Mouse (Mus musculus): Measurements from ENCODE around the gene Gcn1l1. TPM values are rescaled to one million over a fixed set of nuclear protein-coding genes. Genes with fewer than 3 reads are reported as not detected.

The Gcn1l1 gene
- polyA plus RNA-seq, 1 experiment from 2014 or later = 35.1 TPM

GRCm38 (mm10) chr5:115662658-115663057, 97.6 kb downstream of the Gcn1l1 start:
- Histone ChIP-seq H3K4me3 (replicated peaks; ENCODE audit: low read length) (no peak overlapping the region), H3K4me1 (ENCODE audit: control insufficient read depth, insufficient read depth, low read length) (no peaks in the 10 kb centered on the region; the same call in 1 of the 2 replicates), H3K4me2 (ENCODE audit: low read depth, low read length) (no peak overlapping the region), H3K9me3 (replicated peaks; ENCODE audit: control insufficient read depth, low read length) (peaks cover 3% of the 10 kb centered on the region; the same call in 1 of the 2 replicates), H3K27me3 (ENCODE audit: control insufficient read depth, insufficient read depth, low read length) (no peaks in the 10 kb centered on the region), H3K36me3 (ENCODE audit: control insufficient read depth, insufficient read depth, low read length) (no peaks in the 10 kb centered on the region), H3K27ac (ENCODE audit: low read length) (no peak overlapping the region), H3K9ac (ENCODE audit: low read length) (no peak overlapping the region)
- no peak for ATAC-seq (ENCODE audit: insufficient read depth, low FRiP score)
- WGBS = 80% methylated on average over 22 of the region's 22 CpGs

DNA sequence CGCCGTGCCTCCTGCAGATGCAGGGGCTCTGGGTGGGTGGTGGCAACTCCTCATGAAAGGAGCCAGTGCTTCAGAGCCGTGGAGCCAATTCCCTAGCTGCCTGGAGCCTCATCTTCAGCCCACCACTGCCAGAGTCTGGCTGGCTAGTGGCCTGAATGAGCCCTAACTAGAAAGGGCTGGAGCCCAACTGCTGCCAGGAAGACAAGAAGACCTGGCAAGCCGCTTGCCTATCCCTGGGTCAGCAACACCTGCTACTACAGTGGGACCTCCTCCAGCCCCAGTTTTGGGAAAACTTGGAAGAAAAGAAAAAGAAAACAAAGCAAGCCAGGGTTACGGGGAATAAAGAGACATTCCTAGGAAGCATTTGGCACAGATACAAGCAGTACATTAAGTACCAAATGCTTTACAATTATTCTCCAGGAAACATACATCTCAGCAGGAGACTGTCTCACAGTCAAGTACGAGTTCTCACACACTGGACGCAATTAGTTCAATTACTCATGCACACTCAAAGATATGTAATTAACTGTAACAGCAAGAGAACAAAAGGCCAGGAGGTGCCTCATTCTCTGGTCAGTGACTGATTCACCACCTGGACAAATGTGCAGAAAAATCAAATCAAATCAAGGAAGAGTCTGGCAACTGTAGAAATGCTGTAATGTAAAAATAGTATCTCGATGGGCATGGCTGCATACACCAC, 101.5 kb downstream of the Gcn1l1 start:
- H3K9me3 ChIP-seq (replicated peaks; ENCODE audit: control insufficient read depth, low read length) = peaks cover 3% of the 10 kb centered on the region; the same call in 1 of the 2 replicates
- no peak for ATAC-seq (ENCODE audit: insufficient read depth, low FRiP score)
- no peak overlapping the region for H3K9ac ChIP-seq (ENCODE audit: low read length)
- H3K4me2 ChIP-seq (ENCODE audit: low read depth, low read length) = no peak overlapping the region
- WGBS = 61% methylated on average over 8 of the region's 8 CpGs
- no peak overlapping the region for H3K4me3 ChIP-seq (replicated peaks; ENCODE audit: low read length)
- H3K27me3 ChIP-seq (ENCODE audit: control insufficient read depth, insufficient read depth, low read length) = no peaks in the 10 kb centered on the region
- no peak overlapping the region for H3K27ac ChIP-seq (ENCODE audit: low read length)
- H3K4me1 ChIP-seq (ENCODE audit: control insufficient read depth, insufficient read depth, low read length) = no peaks in the 10 kb centered on the region; the same call in 1 of the 2 replicates
- no peaks in the 10 kb centered on the region for H3K36me3 ChIP-seq (ENCODE audit: control insufficient read depth, insufficient read depth, low read length)

GRCm38 (mm10) chr5:115667210-115667609, 102.2 kb downstream of the Gcn1l1 start:
- Histone ChIP-seq H3K27ac (ENCODE audit: low read length) (no peak overlapping the region), H3K36me3 (ENCODE audit: control insufficient read depth, insufficient read depth, low read length) (no peaks in the 10 kb centered on the region), H3K4me2 (ENCODE audit: low read depth, low read length) (no peak overlapping the region), H3K4me1 (ENCODE audit: control insufficient read depth, insufficient read depth, low read length) (no peaks in the 10 kb centered on the region; the same call in 1 of the 2 replicates), H3K27me3 (ENCODE audit: control insufficient read depth, insufficient read depth, low read length) (no peaks in the 10 kb centered on the region), H3K4me3 (replicated peaks; ENCODE audit: low read length) (no peak overlapping the region), H3K9ac (ENCODE audit: low read length) (no peak overlapping the region), H3K9me3 (replicated peaks; ENCODE audit: control insufficient read depth, low read length) (peaks cover 3% of the 10 kb centered on the region; the same call in 1 of the 2 replicates)
- 77% methylated on average over 8 of the region's 8 CpGs for WGBS
- no peak for ATAC-seq (ENCODE audit: insufficient read depth, low FRiP score)

DNA sequence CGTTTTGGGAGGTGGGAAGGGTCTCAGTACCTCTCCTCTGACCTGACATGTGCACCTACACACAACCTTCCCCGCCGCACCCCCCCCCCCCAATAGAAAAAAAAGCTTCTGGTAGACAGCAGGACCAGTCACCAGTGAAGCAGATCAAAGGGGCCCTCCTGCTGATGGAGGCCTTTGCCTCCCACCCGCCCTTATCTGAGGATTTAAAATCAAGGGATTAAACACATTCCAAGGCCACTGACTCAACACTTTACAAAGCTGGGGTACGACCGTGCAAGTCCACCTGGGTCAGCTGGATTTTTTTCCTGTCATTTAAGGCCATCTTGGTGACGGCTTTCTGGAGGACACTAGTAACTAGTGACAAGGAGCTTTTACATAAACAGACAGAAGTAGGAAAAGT, 102.8 kb downstream of the Gcn1l1 start:
- peaks cover 3% of the 10 kb centered on the region; the same call in 1 of the 2 replicates for H3K9me3 ChIP-seq (replicated peaks; ENCODE audit: control insufficient read depth, low read length)
- no peak for ATAC-seq (ENCODE audit: insufficient read depth, low FRiP score)
- no peaks in the 10 kb centered on the region; the same call in 1 of the 2 replicates for H3K4me1 ChIP-seq (ENCODE audit: control insufficient read depth, insufficient read depth, low read length)
- 25% methylated on average over 7 of the region's 7 CpGs for WGBS
- H3K36me3 ChIP-seq (ENCODE audit: control insufficient read depth, insufficient read depth, low read length) = no peaks in the 10 kb centered on the region
- H3K9ac ChIP-seq (ENCODE audit: low read length) = no peak overlapping the region
- no peaks in the 10 kb centered on the region for H3K27me3 ChIP-seq (ENCODE audit: control insufficient read depth, insufficient read depth, low read length)
- H3K27ac ChIP-seq (ENCODE audit: low read length) = no peak overlapping the region
- H3K4me2 ChIP-seq (ENCODE audit: low read depth, low read length) = no peak overlapping the region
- no peak overlapping the region for H3K4me3 ChIP-seq (replicated peaks; ENCODE audit: low read length)

DNA sequence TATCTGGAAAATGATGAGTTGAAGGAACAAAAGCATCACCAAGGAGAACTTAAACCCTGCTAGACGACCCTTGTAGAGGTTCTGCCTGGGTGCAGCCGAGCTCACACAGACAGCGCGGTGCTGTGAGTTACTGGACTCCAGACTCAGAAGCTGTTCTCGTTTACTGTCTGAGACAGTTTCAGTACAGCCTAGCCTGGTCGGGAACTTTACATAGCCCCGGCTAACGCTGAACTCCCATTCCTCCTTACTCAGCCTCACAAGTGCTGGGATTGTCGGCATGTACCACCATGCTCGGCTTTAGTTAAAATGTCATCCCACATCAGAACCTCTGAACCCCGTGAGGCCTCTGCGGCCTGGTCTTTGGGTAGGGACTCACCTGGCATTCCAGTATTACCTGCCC, 103.9 kb downstream of the Gcn1l1 start:
- no peaks in the 10 kb centered on the region; the same call in 1 of the 2 replicates for H3K4me1 ChIP-seq (ENCODE audit: control insufficient read depth, insufficient read depth, low read length)
- H3K9me3 ChIP-seq (replicated peaks; ENCODE audit: control insufficient read depth, low read length) = peaks cover 3% of the 10 kb centered on the region; the same call in 1 of the 2 replicates
- no peak overlapping the region for H3K27ac ChIP-seq (ENCODE audit: low read length)
- H3K4me3 ChIP-seq (replicated peaks; ENCODE audit: low read length) = no peak overlapping the region
- WGBS = 88% methylated on average over 12 of the region's 12 CpGs
- no peaks in the 10 kb centered on the region for H3K36me3 ChIP-seq (ENCODE audit: control insufficient read depth, insufficient read depth, low read length)
- no peaks in the 10 kb centered on the region for H3K27me3 ChIP-seq (ENCODE audit: control insufficient read depth, insufficient read depth, low read length)
- no peak overlapping the region for H3K9ac ChIP-seq (ENCODE audit: low read length)
- ATAC-seq (ENCODE audit: insufficient read depth, low FRiP score) = no peak
- no peak overlapping the region for H3K4me2 ChIP-seq (ENCODE audit: low read depth, low read length)

DNA sequence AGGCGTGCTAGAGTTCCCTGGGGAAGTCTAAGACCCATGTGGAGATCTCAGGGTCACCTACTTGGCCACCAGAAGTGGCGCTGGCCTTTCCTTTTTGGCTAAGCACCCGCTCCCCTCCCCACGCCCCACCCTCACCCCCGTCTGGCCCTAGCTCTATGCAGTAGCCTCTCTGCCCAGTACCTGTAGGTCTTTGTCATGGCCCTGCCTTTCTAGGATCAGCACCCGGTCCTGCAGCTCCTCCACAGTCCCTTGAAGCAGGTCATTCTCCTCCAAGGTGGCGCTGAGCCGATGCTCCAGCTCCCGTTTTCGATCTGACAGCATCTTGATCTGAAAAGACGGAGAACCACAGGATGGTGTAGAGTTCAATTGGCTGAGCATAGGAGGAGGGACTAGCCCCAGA, 104.9 kb downstream of the Gcn1l1 start:
- H3K27ac ChIP-seq (ENCODE audit: low read length) = no peak overlapping the region
- H3K9ac ChIP-seq (ENCODE audit: low read length) = no peak overlapping the region
- no peaks in the 10 kb centered on the region; the same call in 1 of the 2 replicates for H3K4me1 ChIP-seq (ENCODE audit: control insufficient read depth, insufficient read depth, low read length)
- no peak overlapping the region for H3K4me3 ChIP-seq (replicated peaks; ENCODE audit: low read length)
- 0 out of 2 replicates have a peak, but pooled peaks have one; percentile 8 for ATAC-seq (ENCODE audit: insufficient read depth, low FRiP score)
- WGBS = 78% methylated on average over 11 of the region's 11 CpGs
- H3K36me3 ChIP-seq (ENCODE audit: control insufficient read depth, insufficient read depth, low read length) = no peaks in the 10 kb centered on the region
- H3K9me3 ChIP-seq (replicated peaks; ENCODE audit: control insufficient read depth, low read length) = peaks cover 3% of the 10 kb centered on the region; the same call in 1 of the 2 replicates
- no peaks in the 10 kb centered on the region for H3K27me3 ChIP-seq (ENCODE audit: control insufficient read depth, insufficient read depth, low read length)
- no peak overlapping the region for H3K4me2 ChIP-seq (ENCODE audit: low read depth, low read length)

- 53% methylated on average over 2 of the region's 2 CpGs for WGBS
These were observed 105.4 kb downstream of the Gcn1l1 start for GRCm38 (mm10) chr5:115670406-115670805.

GRCm38 (mm10) chr5:115671846-115672245, 106.8 kb downstream of the Gcn1l1 start:
- H3K4me1 ChIP-seq (ENCODE audit: control insufficient read depth, insufficient read depth, low read length) = no peaks in the 10 kb centered on the region; the same call in 1 of the 2 replicates
- no peak overlapping the region for H3K9ac ChIP-seq (ENCODE audit: low read length)
- H3K9me3 ChIP-seq (replicated peaks; ENCODE audit: control insufficient read depth, low read length) = no peaks in the 10 kb centered on the region
- no peak for ATAC-seq (ENCODE audit: insufficient read depth, low FRiP score)
- H3K36me3 ChIP-seq (ENCODE audit: control insufficient read depth, insufficient read depth, low read length) = no peaks in the 10 kb centered on the region
- no peaks in the 10 kb centered on the region for H3K27me3 ChIP-seq (ENCODE audit: control insufficient read depth, insufficient read depth, low read length)
- H3K4me3 ChIP-seq (replicated peaks; ENCODE audit: low read length) = no peak overlapping the region
- H3K4me2 ChIP-seq (ENCODE audit: low read depth, low read length) = no peak overlapping the region
- 80% methylated on average over 8 of the region's 8 CpGs for WGBS
- no peak overlapping the region for H3K27ac ChIP-seq (ENCODE audit: low read length)

More at GRCm38 (mm10) chr5:115670406-115670805, 105.4 kb downstream of the Gcn1l1 start:
- Histone ChIP-seq H3K27ac (ENCODE audit: low read length) (peak overlapping the region; percentile 21; the same call in 1 of the 2 replicates), H3K4me2 (ENCODE audit: low read depth, low read length) (no peak overlapping the region), H3K4me3 (replicated peaks; ENCODE audit: low read length) (no peak overlapping the region), H3K9ac (ENCODE audit: low read length) (no peak overlapping the region), H3K9me3 (replicated peaks; ENCODE audit: control insufficient read depth, low read length) (no peaks in the 10 kb centered on the region), H3K4me1 (ENCODE audit: control insufficient read depth, insufficient read depth, low read length) (no peaks in the 10 kb centered on the region; the same call in 1 of the 2 replicates), H3K27me3 (ENCODE audit: control insufficient read depth, insufficient read depth, low read length) (no peaks in the 10 kb centered on the region), H3K36me3 (ENCODE audit: control insufficient read depth, insufficient read depth, low read length) (no peaks in the 10 kb centered on the region)
- peak; percentile 75; the same call in 1 of the 2 replicates for ATAC-seq (ENCODE audit: insufficient read depth, low FRiP score)
